Mouse (Mus musculus): ENCODE results near the gene Nudt22.

- TF ChIP-seq CTCF (IDR thresholded peaks at IDR 0.05; ENCODE audit: low read depth, low read length) (peak; percentile 65), POLR2A (IDR thresholded peaks at IDR 0.05; ENCODE audit: extremely low read depth, insufficient read depth, low read length) (no peak)
Measured at GRCm38 (mm10) chr19:6954046-6954445, 41.9 kb downstream of the Nudt22 start.

Data from liver, adult 2 months (tissue).